Mouse (Mus musculus): Measurements from ENCODE around the gene Myocd. TPM values are rescaled to one million over a fixed set of nuclear protein-coding genes. Genes with fewer than 3 reads are reported as not detected.

Myocd gene
- polyA plus RNA-seq (2012; rRNA removed) = 0.10 and 0.20 TPM in 2 replicates

DNA sequence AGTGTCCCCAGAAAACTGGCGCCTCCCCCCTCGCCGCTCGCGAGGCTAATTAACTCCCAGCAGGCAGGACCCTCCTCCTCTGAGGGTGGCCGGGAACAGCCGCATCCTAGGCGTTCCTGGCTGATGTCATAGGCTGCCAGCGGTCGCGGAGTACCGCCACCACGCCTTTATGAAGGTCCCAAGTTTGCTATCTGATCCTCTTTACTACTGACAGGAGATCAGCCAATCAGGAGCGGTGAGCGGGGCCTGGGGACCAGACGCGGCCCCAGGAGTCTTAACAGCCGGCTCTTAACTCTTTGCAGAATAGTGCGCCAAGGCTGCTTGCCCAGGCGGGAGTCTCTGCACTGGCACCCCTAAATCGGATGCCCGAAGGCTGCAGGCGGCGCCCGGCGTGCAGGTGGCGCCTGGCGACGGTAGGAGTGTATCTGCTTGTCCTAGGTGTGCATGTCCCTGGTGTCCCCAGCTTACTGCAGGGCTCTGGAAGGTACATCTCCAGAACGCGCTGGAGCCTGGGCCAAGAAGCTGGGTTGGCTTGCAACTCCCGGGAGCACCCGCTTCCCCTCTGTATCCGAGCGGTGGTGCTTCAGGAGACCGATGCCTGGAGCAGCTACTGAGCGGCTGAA is at the start of gene Myocd:
TSS of gene Myocd (minus strand) at position 139 of the 623 bp plus-strand sequence.

DNA sequence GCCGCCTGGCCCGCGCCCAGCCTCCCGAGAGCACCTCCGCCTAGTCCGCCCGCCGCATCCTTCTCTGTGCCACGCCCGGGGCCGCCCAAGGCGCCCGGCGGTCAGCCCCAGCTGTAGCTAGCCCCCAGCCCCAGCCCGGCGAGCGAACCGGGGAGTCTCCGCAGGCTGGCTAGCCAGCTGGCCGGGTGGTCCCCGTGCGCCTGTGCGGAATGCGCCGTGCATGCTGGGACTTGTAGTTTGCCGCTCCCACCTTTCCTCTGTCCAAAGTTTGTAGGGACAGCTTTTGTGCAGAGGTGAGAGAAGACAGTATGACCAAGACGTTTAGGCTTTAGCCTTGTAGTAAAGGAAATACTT is 107.0 kb downstream of the Myocd start, which contains the start of gene Arhgap44:
TSS of gene Arhgap44 (minus strand) at position 195 of the 354 bp plus-strand sequence.

DNA sequence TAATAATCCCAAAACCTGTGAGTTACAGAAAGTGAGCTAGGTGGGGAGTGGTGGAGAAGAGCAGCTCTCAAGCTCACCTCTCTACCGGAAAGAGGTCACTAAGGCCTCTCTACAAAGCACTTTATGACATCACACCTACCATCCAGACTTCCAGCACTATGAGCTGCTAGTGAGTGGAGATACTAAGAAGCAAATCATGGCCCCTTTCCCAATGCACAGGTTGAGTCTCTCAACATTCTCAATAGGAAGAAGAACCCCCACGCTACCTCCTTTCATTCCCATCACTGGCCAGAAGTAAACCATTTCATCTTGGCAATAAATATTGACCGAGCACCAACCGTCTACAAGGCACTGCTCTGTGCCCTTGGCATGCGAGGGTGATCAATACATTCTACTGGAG is 110.0 kb downstream of the Myocd start, which contains the start of gene 1700086D15Rik:
TSS of gene 1700086D15Rik (minus strand) at position 101 of the 400 bp plus-strand sequence.

Other genes with a start within 250 kb of the Myocd start
- gene 1700086D15Rik, start 110.1 kb downstream of the Myocd start, polyA plus RNA-seq (2012; rRNA removed) = 0.19 and 0.26 TPM in 2 replicates
- 7.1 and 8.9 TPM in 2 replicates for gene Arhgap44, start 107.0 kb downstream of the Myocd start, polyA plus RNA-seq (2012; rRNA removed)

Measured in central nervous system, embryonic 14 days (tissue).